ENCODE assay signal across 9 mouse cellular contexts in the genomic region with DNA sequence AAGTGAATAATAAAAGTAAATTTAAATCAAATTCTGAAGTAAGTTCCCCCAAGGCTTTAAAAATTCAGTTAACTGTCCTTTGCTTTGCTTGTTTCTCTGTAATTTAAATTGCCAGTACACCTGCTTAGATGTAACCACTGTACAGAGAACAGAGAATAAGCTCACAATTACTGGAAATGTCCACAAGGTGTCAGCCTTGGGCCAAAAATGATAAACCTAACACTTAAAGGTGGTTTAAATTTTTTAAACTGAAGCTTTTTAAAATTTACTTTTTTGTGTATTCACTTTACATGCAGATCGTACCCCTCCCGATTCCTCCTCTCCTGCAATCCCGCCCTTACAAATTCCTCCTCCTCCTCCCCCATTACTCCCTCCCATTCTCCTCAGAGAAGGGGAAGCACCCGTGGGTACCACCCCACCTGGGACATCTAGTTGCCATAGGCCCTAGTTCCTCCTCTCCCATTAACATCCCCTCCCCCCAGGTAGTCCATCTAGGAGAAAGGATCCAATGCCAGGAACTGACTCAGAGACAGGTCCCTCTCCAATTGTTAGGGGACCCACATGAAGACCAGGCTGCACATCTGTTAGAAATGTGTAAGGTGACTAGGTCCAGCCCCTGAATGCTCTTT.
A peak's percentile ranks its signal among the peaks of the same experiment; 100 is the strongest.
DNase-seq lines count a peak whose midpoint lies in the region; ATAC-seq and TF ChIP-seq lines count a peak whose summit lies in the region.
"Had no signal": no experiment of that assay in that cellular context is flagged by ENCODE, and none has a peak within 500 bp of the region (broad histone marks: within the 10 kb centered on the region; RNA-seq: fewer than 3 reads in every experiment).

No protein-coding gene starts in this region.

- peak; percentile 8 for DNase-seq in kidney, adult 18-20 months
- DNase-seq in adrenal gland, postnatal 14 days = peak; percentile 48
- DNase-seq in forebrain, embryonic 11.5 days (ENCODE audit: low spot score) = no peak
- DNase-seq in kidney, postnatal 0 days (ENCODE audit: low spot score) = peak; percentile 70
- DNase-seq in lung, postnatal 10 days = peak; percentile 38
- DNase-seq in right cerebral cortex, postnatal 4 days = peak; percentile 42
- DNase-seq in thymus, postnatal 14 days = no peak

- no peak overlapping the region for H3K4me3 ChIP-seq in kidney, embryonic 15.5 days (replicated peaks)
- no peak overlapping the region for H3K4me3 ChIP-seq in forebrain, embryonic 11.5 days (ENCODE audit: low read depth, low read length)
- no peak overlapping the region for H3K4me3 ChIP-seq in kidney, postnatal 0 days (replicated peaks; ENCODE audit: low read depth, low read length)
- H3K4me3 ChIP-seq: liver, embryonic 15.5 days had no signal

- no peaks in the 10 kb centered on the region for H3K27me3 ChIP-seq in kidney, embryonic 15.5 days
- no peaks in the 10 kb centered on the region for H3K27me3 ChIP-seq in forebrain, embryonic 11.5 days (ENCODE audit: control insufficient read depth, insufficient read depth, low read length)
- H3K27me3 ChIP-seq in kidney, postnatal 0 days (ENCODE audit: insufficient read depth, low read length) = no peaks in the 10 kb centered on the region
- H3K27me3 ChIP-seq: liver, embryonic 15.5 days had no signal

- no peaks in the 10 kb centered on the region for H3K9me3 ChIP-seq in kidney, embryonic 15.5 days (replicated peaks)
- no peaks in the 10 kb centered on the region for H3K9me3 ChIP-seq in forebrain, embryonic 11.5 days (ENCODE audit: control insufficient read depth, low read length)
- no peaks in the 10 kb centered on the region for H3K9me3 ChIP-seq in kidney, postnatal 0 days (replicated peaks; ENCODE audit: low read length)
- H3K9me3 ChIP-seq: liver, embryonic 15.5 days had no signal

- H3K4me1 ChIP-seq in kidney, embryonic 15.5 days = no peaks in the 10 kb centered on the region
- no peaks in the 10 kb centered on the region for H3K4me1 ChIP-seq in forebrain, embryonic 11.5 days (replicated peaks; ENCODE audit: control insufficient read depth, insufficient read depth, low read length)
- H3K4me1 ChIP-seq in kidney, postnatal 0 days (replicated peaks; ENCODE audit: insufficient read depth, low read length) = no peaks in the 10 kb centered on the region
- H3K4me1 ChIP-seq: liver, embryonic 15.5 days had no signal

- H3K4me2 ChIP-seq in kidney, embryonic 15.5 days = no peak overlapping the region
- H3K4me2 ChIP-seq in forebrain, embryonic 11.5 days (ENCODE audit: low read depth, low read length, severe bottlenecking) = no peak overlapping the region
- H3K4me2 ChIP-seq in kidney, postnatal 0 days (ENCODE audit: low read length) = no peak overlapping the region
- H3K4me2 ChIP-seq: liver, embryonic 15.5 days had no signal

- H3K36me3 ChIP-seq in kidney, embryonic 15.5 days = no peaks in the 10 kb centered on the region
- H3K36me3 ChIP-seq in forebrain, embryonic 11.5 days (ENCODE audit: control insufficient read depth, insufficient read depth, low read length) = no peaks in the 10 kb centered on the region
- H3K36me3 ChIP-seq in kidney, postnatal 0 days (ENCODE audit: insufficient read depth, low read length) = no peaks in the 10 kb centered on the region
- H3K36me3 ChIP-seq: liver, embryonic 15.5 days had no signal

- WGBS in kidney, embryonic 15.5 days = 16% methylated on average over 4 of the region's 4 CpGs
- 41% methylated on average over 4 of the region's 4 CpGs for WGBS in forebrain, embryonic 11.5 days
- 18% methylated on average over 4 of the region's 4 CpGs for WGBS in kidney, postnatal 0 days

- no peak; the same call in 1 of the 2 replicates for ATAC-seq in kidney, embryonic 15.5 days (replicated peaks; ENCODE audit: low FRiP score)
- ATAC-seq in forebrain, embryonic 11.5 days (replicated peaks; ENCODE audit: low FRiP score) = peak; percentile 60; the same call in 1 of the 2 replicates
- no peak for ATAC-seq in kidney, postnatal 0 days (replicated peaks; ENCODE audit: low FRiP score, low read depth)

- no peak overlapping the region for H3K9ac ChIP-seq in kidney, embryonic 15.5 days
- no peak overlapping the region for H3K9ac ChIP-seq in forebrain, embryonic 11.5 days (ENCODE audit: low read length)
- H3K9ac ChIP-seq in kidney, postnatal 0 days (ENCODE audit: low read depth, low read length) = no peak overlapping the region
- H3K9ac ChIP-seq: liver, embryonic 15.5 days had no signal

- TF ChIP-seq CTCF in kidney, postnatal 0 days (IDR thresholded peaks at IDR 0.05; ENCODE audit: low read depth) = peak; percentile 70

- H3K27ac ChIP-seq in kidney, embryonic 15.5 days = no peak overlapping the region
- no peak overlapping the region for H3K27ac ChIP-seq in forebrain, embryonic 11.5 days (ENCODE audit: low read depth, low read length)
- H3K27ac ChIP-seq in kidney, postnatal 0 days = no peak overlapping the region
- H3K27ac ChIP-seq: liver, embryonic 15.5 days had no signal

Comparison
In these comparisons a context has a peak if more than half of its experiments do, and no peak if none do; other contexts are left out.
1. DNase-seq: peak in kidney, adult 18-20 months (single experiment), adrenal gland, postnatal 14 days (single experiment), kidney, postnatal 0 days (single experiment), lung, postnatal 10 days (single experiment) and right cerebral cortex, postnatal 4 days (single experiment); none in forebrain, embryonic 11.5 days (single experiment) and thymus, postnatal 14 days (single experiment).